Mouse (Mus musculus): ENCODE measurements at regions not wholly inside any gene's neighbourhood (a gene's known extent, or its start where the extent isn't known, plus 50 kb on each side); places are given as distances from the start of the nearest gene placed in this dataset.

DNA sequence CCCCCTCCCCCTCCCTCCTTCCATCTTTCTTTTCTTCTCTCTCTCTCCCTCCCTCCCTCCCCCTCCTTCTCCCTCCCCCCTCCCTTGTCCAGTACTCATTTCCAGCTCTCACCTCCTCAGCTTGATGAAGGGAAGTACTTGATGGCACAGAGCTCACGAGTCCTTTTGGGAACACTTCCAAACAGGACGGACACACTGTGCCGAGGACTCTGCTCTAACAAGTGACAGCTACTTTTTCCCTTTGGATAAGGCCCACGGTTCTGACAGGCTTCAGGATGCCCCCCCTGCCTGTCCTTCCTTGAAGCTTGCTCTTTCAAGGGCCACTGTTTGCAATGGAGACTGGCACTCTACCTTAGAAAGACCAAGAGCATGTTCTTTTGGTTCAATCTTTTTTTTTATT, 110.8 kb upstream of the Rreb1 start:
- 12% methylated on average over 4 of the region's 4 CpGs for WGBS
- no peak overlapping the region for H3K4me3 ChIP-seq
- H3K36me3 ChIP-seq: no peaks in the 10 kb centered on the region
- no peaks in the 10 kb centered on the region for H3K27me3 ChIP-seq (replicated peaks)
- H3K9ac ChIP-seq: no peak overlapping the region
- no peak overlapping the region for H3K4me2 ChIP-seq
- H3K4me1 ChIP-seq: peaks cover 23% of the 10 kb centered on the region
- H3K9me3 ChIP-seq: no peaks in the 10 kb centered on the region
- H3K27ac ChIP-seq (replicated peaks): peak overlapping the region; percentile 45; the same call in 1 of the 2 replicates
- ATAC-seq (ENCODE audit: extremely low read depth, insufficient number of reproducible peaks, low FRiP score, low TSS enrichment): no peak

DNA sequence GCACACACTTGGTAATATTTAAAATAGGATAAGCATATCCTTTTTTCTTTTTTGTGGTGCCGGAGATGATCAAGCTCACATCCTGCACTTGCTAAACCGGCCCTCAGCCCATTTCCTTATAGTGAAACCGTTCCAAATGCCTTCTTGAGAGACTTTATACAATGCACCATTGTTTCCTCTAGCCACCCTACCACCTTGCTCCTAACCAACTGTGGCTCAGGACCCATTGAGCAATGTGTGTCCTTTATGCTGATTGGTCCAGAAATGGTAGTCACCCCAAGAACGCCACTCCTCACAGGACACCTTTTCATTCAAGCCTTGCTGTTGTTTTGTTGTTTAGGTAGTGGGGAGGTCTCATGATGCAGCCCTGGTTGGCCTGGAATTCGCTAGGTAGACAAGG, 110.3 kb upstream of the Rreb1 start:
- ATAC-seq (ENCODE audit: extremely low read depth, insufficient number of reproducible peaks, low FRiP score, low TSS enrichment): no peak
- H3K9me3 ChIP-seq: no peaks in the 10 kb centered on the region
- no peaks in the 10 kb centered on the region for H3K27me3 ChIP-seq (replicated peaks)
- H3K27ac ChIP-seq (replicated peaks): 0 out of 2 replicates have a peak overlapping the region, but pooled peaks have one; percentile 45
- H3K4me1 ChIP-seq: peaks cover 28% of the 10 kb centered on the region
- H3K9ac ChIP-seq: no peak overlapping the region
- H3K4me2 ChIP-seq: no peak overlapping the region
- 70% methylated on average over 5 of the region's 5 CpGs for WGBS
- H3K4me3 ChIP-seq: no peak overlapping the region
- no peaks in the 10 kb centered on the region for H3K36me3 ChIP-seq

DNA sequence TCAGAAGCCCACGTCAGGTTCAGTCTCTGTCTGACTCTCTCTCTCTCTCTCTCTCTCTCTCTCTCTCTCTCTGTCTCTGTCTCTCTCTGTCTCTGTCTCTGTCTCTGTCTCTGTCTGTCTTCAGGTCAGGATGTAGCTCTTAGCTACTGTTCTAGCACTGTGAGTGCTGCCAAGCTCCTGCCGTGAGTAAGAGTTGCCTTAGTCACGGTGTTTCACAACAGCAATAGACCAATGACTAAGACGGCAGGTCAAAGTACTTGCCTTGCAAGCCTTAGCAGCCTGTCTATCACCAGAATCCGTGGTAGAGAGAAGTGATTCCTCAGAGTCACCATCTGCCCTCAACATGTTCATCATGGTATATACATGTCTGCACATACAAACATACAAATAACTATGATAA, 107.1 kb upstream of the Rreb1 start:
- no peak overlapping the region for H3K27ac ChIP-seq (replicated peaks)
- H3K4me1 ChIP-seq: peaks cover 30% of the 10 kb centered on the region
- no peak overlapping the region for H3K4me3 ChIP-seq
- ATAC-seq (ENCODE audit: extremely low read depth, insufficient number of reproducible peaks, low FRiP score, low TSS enrichment): no peak
- no peak overlapping the region for H3K4me2 ChIP-seq
- H3K9ac ChIP-seq: no peak overlapping the region
- 79% methylated on average over 5 of the region's 5 CpGs for WGBS
- H3K9me3 ChIP-seq: no peaks in the 10 kb centered on the region
- no peaks in the 10 kb centered on the region for H3K27me3 ChIP-seq (replicated peaks)
- no peaks in the 10 kb centered on the region for H3K36me3 ChIP-seq

DNA sequence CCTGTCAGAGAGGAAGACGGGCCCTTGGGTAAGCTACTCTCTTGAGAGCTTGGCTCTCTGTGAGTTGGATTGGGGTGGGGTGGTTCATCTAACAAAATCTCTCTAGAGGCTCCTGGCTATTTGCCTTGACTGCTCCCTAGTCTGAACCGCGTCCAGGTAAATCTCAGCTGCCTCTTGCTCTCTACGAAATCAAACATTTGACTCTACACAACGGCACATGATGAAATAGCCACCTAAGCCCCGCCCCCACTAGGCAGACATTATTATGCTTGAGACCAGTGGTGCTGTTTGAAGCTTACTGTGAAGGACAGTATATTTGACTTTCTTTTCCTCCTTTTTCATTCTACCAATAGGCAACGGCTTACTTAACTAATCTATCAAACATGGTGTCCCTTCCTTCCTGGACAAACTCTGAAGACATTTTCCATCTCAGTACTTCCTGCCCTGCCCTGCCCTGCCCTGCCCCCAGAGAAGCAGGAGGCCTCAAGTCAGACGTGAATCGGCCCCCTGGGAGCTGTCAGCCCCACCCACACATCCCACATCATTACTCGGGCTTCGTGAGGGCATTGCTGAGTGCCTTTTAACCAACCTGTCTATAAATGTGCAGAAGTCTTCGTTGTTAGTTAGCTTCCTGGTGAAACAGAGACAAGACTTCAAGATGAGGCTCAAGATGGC, 103.4 kb upstream of the Rreb1 start:
- 57% methylated on average over 12 of the region's 12 CpGs for WGBS
- Histone ChIP-seq H3K4me1 (peaks cover 41% of the 10 kb centered on the region), H3K9me3 (no peaks in the 10 kb centered on the region), H3K36me3 (no peaks in the 10 kb centered on the region), H3K27me3 (replicated peaks) (no peaks in the 10 kb centered on the region), H3K27ac (replicated peaks) (no peak overlapping the region), H3K9ac (no peak overlapping the region), H3K4me3 (no peak overlapping the region), H3K4me2 (no peak overlapping the region)
- no peak for ATAC-seq (ENCODE audit: extremely low read depth, insufficient number of reproducible peaks, low FRiP score, low TSS enrichment)

DNA sequence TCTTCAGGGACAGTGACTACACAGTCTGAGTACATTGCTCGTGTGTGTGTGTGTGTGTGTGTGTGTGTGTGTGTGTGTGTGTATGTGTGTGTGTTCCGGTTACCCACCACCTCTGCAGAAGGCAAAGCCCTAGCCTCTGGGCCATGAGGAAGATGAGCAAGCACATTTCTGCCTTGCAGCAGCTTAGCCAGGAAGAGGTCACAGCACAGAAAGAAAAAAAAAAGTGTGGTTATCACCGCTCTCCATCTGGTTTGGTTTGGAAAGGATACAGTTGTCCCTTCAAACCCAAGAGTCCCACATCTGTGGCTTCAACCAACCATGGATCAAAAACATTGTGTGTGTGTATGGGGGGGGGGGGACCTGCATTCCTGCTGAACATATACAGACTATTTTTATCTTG, 102.5 kb upstream of the Rreb1 start:
- Histone ChIP-seq H3K9me3 (no peaks in the 10 kb centered on the region), H3K4me2 (no peak overlapping the region), H3K27me3 (replicated peaks) (no peaks in the 10 kb centered on the region), H3K4me1 (peaks cover 41% of the 10 kb centered on the region), H3K27ac (replicated peaks) (no peak overlapping the region), H3K36me3 (no peaks in the 10 kb centered on the region), H3K9ac (no peak overlapping the region), H3K4me3 (no peak overlapping the region)
- WGBS: 77% methylated on average over 3 of the region's 3 CpGs
- ATAC-seq (ENCODE audit: extremely low read depth, insufficient number of reproducible peaks, low FRiP score, low TSS enrichment): no peak

DNA sequence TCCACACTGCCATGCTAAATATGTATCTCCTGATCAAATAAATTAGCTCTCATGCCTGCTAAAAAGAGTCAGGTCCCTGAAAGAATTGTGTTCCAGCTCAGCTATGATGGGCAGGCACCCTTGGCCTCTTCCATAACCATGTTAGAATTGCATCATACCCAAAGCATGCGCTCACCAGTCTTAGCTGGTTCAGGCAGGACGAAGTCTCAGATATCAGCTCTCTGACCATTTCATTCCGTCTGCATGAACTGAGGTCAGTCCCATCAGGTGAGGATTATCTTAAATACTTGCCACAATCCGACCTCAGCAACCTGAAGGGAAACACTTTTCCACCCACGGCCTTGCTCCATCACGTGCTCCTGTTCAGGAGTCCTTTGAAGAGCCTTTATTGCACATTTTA, 101.3 kb upstream of the Rreb1 start:
- no peak for ATAC-seq (ENCODE audit: extremely low read depth, insufficient number of reproducible peaks, low FRiP score, low TSS enrichment)
- Histone ChIP-seq H3K9ac (no peak overlapping the region), H3K4me1 (peaks cover 40% of the 10 kb centered on the region), H3K9me3 (no peaks in the 10 kb centered on the region), H3K27me3 (replicated peaks) (no peaks in the 10 kb centered on the region), H3K4me2 (no peak overlapping the region), H3K36me3 (no peaks in the 10 kb centered on the region), H3K27ac (replicated peaks) (peak overlapping the region; percentile 65; the same call in 1 of the 2 replicates), H3K4me3 (no peak overlapping the region)
- 50% methylated on average over 6 of the region's 6 CpGs for WGBS

DNA sequence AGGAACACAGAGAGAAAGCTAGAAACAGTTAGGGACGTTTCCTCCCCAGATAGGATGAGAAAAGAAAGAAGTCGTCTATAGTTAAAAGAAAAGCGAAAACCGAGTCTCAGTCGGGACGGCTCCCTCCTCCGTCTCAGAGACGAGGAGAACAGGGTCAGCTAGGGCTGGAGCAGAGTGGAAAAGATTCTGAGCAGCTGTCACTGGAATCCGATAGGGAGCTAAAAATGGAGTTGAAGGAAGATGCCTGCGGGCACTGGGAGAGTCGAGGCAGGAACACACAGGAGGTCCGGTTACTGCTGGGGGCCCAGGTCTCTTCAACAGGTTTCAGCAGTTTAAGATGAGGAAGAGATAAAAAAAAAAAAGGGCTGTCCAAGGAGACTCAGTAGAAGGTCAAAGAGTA, 99.9 kb upstream of the Rreb1 start:
- Histone ChIP-seq H3K9me3 (no peaks in the 10 kb centered on the region), H3K27ac (replicated peaks) (no peak overlapping the region), H3K9ac (peak overlapping the region; percentile 1; the same call in 1 of the 2 replicates), H3K36me3 (no peaks in the 10 kb centered on the region), H3K4me2 (peak overlapping the region; percentile 43), H3K4me3 (no peak overlapping the region), H3K27me3 (replicated peaks) (no peaks in the 10 kb centered on the region), H3K4me1 (peaks cover 40% of the 10 kb centered on the region)
- 16% methylated on average over 12 of the region's 12 CpGs for WGBS
- no peak for ATAC-seq (ENCODE audit: extremely low read depth, insufficient number of reproducible peaks, low FRiP score, low TSS enrichment)

DNA sequence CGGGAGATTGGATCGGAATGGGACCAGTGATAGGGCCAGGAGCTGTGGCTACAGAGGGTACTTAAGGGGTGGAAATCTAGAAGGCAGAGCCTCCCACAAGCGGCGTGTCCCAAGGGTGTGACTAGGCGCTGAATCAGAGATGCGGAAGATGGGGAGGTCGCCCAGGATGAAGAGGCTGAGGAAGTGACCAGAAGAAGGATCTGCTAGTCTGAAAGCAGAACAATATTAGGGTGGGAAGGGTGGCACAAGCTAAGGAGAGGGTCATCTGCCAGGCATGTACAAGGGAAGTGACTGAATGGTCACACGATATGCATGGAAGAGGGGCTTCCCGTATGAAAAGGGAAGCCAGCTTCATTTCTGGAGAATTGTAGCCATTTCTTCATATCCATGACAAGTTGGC, 99.4 kb upstream of the Rreb1 start:
- Histone ChIP-seq H3K4me2 (no peak overlapping the region), H3K4me3 (no peak overlapping the region), H3K4me1 (peaks cover 40% of the 10 kb centered on the region), H3K9me3 (no peaks in the 10 kb centered on the region), H3K36me3 (no peaks in the 10 kb centered on the region), H3K27ac (replicated peaks) (no peak overlapping the region), H3K27me3 (replicated peaks) (no peaks in the 10 kb centered on the region), H3K9ac (no peak overlapping the region)
- 86% methylated on average over 9 of the region's 9 CpGs for WGBS
- ATAC-seq (ENCODE audit: extremely low read depth, insufficient number of reproducible peaks, low FRiP score, low TSS enrichment): no peak

DNA sequence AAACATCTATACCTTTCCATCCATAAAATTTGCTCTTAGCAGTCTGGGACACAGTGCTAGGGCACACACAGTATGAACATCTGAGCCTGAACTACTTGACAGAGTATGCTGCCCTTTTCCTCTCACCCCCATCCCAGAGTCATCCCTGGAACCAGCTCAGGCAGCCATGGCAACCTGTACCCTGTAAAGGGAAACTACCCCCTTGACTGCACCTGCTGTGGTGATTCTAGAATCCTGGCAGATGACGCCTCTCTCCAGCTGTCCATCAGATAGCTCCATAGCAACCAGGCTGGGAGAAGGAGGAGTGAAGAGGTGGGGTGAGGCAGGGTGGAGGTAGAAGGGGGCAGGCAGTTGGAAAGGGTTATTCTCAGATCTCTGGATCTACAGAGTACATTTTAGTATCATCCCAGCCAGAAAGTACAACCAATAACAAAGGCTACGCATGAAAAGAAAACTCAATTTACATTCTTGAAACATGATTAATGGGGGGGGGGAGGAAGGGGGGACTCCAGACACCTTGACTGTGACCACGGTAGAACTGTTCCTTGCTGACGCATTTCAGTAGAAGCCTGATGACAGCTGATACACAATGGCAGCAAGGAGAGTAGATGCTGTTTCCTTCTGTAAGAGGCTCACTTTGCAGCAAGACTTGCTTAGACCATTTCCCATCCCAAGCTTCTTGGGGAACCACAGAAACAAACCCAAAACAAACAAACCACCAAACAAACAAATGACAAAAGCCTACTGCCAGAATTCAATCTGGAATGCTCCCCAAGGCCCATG, 97.2 kb upstream of the Rreb1 start:
- no peak for ATAC-seq (ENCODE audit: extremely low read depth, insufficient number of reproducible peaks, low FRiP score, low TSS enrichment)
- 51% methylated on average over 4 of the region's 4 CpGs for WGBS
- H3K36me3 ChIP-seq: no peaks in the 10 kb centered on the region
- H3K4me3 ChIP-seq: no peak overlapping the region
- no peak overlapping the region for H3K9ac ChIP-seq
- H3K4me1 ChIP-seq: peaks cover 37% of the 10 kb centered on the region
- no peaks in the 10 kb centered on the region for H3K9me3 ChIP-seq
- no peak overlapping the region for H3K4me2 ChIP-seq
- no peak overlapping the region for H3K27ac ChIP-seq (replicated peaks)
- no peaks in the 10 kb centered on the region for H3K27me3 ChIP-seq (replicated peaks)

DNA sequence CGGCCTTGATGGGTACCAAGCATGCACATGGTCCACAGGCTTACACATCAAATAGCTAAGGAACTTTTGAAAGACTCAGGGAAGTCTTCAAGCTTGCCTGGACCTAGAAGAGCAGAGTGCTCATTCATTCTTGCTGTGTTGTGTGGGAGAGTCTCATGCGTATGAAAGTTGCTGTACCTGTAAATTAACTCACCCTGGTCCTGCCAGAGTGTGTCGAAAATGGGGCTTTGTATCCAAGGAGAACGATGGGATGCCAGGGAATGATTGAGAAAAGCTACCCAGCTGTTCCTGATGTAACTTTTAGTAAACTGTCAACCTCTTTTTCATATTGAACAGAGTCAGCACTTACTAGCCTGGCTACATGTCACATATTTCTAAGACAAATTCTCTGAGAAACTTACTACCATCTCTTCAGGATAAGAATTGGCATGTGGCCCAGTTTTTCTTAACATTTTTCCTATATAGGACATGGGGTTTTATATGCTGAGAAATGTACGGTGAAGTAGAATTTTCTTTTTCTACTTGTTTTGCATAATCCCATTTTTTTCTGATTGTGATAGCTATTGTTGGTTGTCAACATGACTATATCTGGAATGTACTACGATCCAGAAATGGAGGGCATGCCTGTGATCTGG, 95.0 kb upstream of the Rreb1 start:
- no peak for ATAC-seq (ENCODE audit: extremely low read depth, insufficient number of reproducible peaks, low FRiP score, low TSS enrichment)
- no peak overlapping the region for H3K4me2 ChIP-seq
- no peak overlapping the region for H3K27ac ChIP-seq (replicated peaks)
- H3K27me3 ChIP-seq (replicated peaks): no peaks in the 10 kb centered on the region
- H3K4me3 ChIP-seq: no peak overlapping the region
- no peaks in the 10 kb centered on the region for H3K9me3 ChIP-seq
- 66% methylated on average over 6 of the region's 6 CpGs for WGBS
- H3K4me1 ChIP-seq: peaks cover 16% of the 10 kb centered on the region
- H3K36me3 ChIP-seq: no peaks in the 10 kb centered on the region
- H3K9ac ChIP-seq: no peak overlapping the region

DNA sequence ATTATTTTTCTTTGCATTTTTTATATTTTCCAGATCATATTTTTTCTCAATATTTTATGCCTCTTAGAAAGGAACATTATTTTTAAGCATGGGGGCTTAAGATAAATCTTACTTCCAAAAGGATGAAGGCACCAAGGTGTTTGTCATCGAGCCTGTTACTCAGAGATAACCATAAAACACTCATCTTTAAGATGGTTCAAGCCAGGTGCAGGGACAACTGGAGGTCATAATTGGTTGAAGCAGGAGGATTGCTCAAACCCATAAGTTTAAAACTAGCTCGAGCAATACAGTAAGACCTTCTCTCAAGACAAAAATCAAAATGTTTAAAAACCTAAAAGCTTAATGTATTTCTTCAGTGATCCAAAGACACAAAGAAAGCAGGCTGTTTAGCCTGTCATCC, 92.6 kb upstream of the Rreb1 start:
- no peak for ATAC-seq (ENCODE audit: extremely low read depth, insufficient number of reproducible peaks, low FRiP score, low TSS enrichment)
- H3K27me3 ChIP-seq (replicated peaks): 0 out of 2 replicates have a peak, but pooled peaks cover under 1% of the 10 kb centered on the region
- H3K4me2 ChIP-seq: no peak overlapping the region
- H3K27ac ChIP-seq (replicated peaks): no peak overlapping the region
- H3K36me3 ChIP-seq: no peaks in the 10 kb centered on the region
- no peaks in the 10 kb centered on the region for H3K9me3 ChIP-seq
- peaks cover 9% of the 10 kb centered on the region; the same call in 1 of the 2 replicates for H3K4me1 ChIP-seq
- H3K4me3 ChIP-seq: no peak overlapping the region
- no peak overlapping the region for H3K9ac ChIP-seq
- WGBS: 73% methylated on average over 2 of the region's 2 CpGs
